Mouse (Mus musculus): ENCODE measurements around the gene Cpne4. TPM values are rescaled to one million over a fixed set of nuclear protein-coding genes. Genes with fewer than 3 reads are reported as not detected.

The Cpne4 gene
- polyA plus RNA-seq, 1 experiment from 2014 or later: 14.2 TPM

GRCm38 (mm10) chr9:104998225-104998624 is 451.1 kb downstream of the Cpne4 start:
- Histone ChIP-seq H3K27me3 (no peaks in the 10 kb centered on the region), H3K9ac (no peak overlapping the region), H3K27ac (replicated peaks) (no peak overlapping the region), H3K4me3 (no peak overlapping the region), H3K4me1 (replicated peaks) (no peaks in the 10 kb centered on the region), H3K4me2 (no peak overlapping the region), H3K9me3 (no peaks in the 10 kb centered on the region), H3K36me3 (no peaks in the 10 kb centered on the region)
- ATAC-seq (ENCODE audit: low read depth): no peak
- 73% methylated on average over 1 of the region's 1 CpGs for WGBS

GRCm38 (mm10) chr9:105010721-105011120 is 463.6 kb downstream of the Cpne4 start:
- H3K9ac ChIP-seq: no peak overlapping the region
- no peaks in the 10 kb centered on the region for H3K36me3 ChIP-seq
- no peak for ATAC-seq (ENCODE audit: low read depth)
- H3K27me3 ChIP-seq: no peaks in the 10 kb centered on the region
- H3K27ac ChIP-seq (replicated peaks): no peak overlapping the region
- H3K4me1 ChIP-seq (replicated peaks): no peaks in the 10 kb centered on the region
- no peaks in the 10 kb centered on the region for H3K9me3 ChIP-seq
- H3K4me3 ChIP-seq: no peak overlapping the region
- H3K4me2 ChIP-seq: no peak overlapping the region
- WGBS: 35% methylated on average over 2 of the region's 2 CpGs

- no peaks in the 10 kb centered on the region for H3K27me3 ChIP-seq
- no peak for ATAC-seq (ENCODE audit: low read depth)
- H3K36me3 ChIP-seq: no peaks in the 10 kb centered on the region
- no peak overlapping the region for H3K4me3 ChIP-seq
- H3K9me3 ChIP-seq: no peaks in the 10 kb centered on the region
- H3K27ac ChIP-seq (replicated peaks): no peak overlapping the region
- no peaks in the 10 kb centered on the region for H3K4me1 ChIP-seq (replicated peaks)
- 93% methylated on average over 7 of the region's 7 CpGs for WGBS
- H3K4me2 ChIP-seq: no peak overlapping the region
- no peak overlapping the region for H3K9ac ChIP-seq
Measured at GRCm38 (mm10) chr9:105018186-105018585, 471.1 kb downstream of the Cpne4 start.

GRCm38 (mm10) chr9:105028311-105028710 is 481.2 kb downstream of the Cpne4 start:
- H3K9ac ChIP-seq: no peak overlapping the region
- H3K9me3 ChIP-seq: no peaks in the 10 kb centered on the region
- no peaks in the 10 kb centered on the region for H3K4me1 ChIP-seq (replicated peaks)
- ATAC-seq (ENCODE audit: low read depth): no peak
- WGBS: 79% methylated on average over 3 of the region's 3 CpGs
- no peaks in the 10 kb centered on the region for H3K27me3 ChIP-seq
- no peaks in the 10 kb centered on the region for H3K36me3 ChIP-seq
- H3K4me2 ChIP-seq: no peak overlapping the region
- no peak overlapping the region for H3K27ac ChIP-seq (replicated peaks)
- H3K4me3 ChIP-seq: no peak overlapping the region

- Histone ChIP-seq H3K36me3 (no peaks in the 10 kb centered on the region), H3K27ac (replicated peaks) (no peak overlapping the region), H3K4me3 (no peak overlapping the region), H3K4me2 (no peak overlapping the region), H3K4me1 (replicated peaks) (no peaks in the 10 kb centered on the region), H3K9ac (no peak overlapping the region), H3K27me3 (no peaks in the 10 kb centered on the region), H3K9me3 (no peaks in the 10 kb centered on the region)
- WGBS: 72% methylated on average over 9 of the region's 9 CpGs
- no peak for ATAC-seq (ENCODE audit: low read depth)
Measured at GRCm38 (mm10) chr9:105032572-105032971, 485.5 kb downstream of the Cpne4 start.

GRCm38 (mm10) chr9:105033641-105034040 is 486.6 kb downstream of the Cpne4 start:
- no peaks in the 10 kb centered on the region for H3K4me1 ChIP-seq (replicated peaks)
- H3K27ac ChIP-seq (replicated peaks): no peak overlapping the region
- H3K9ac ChIP-seq: no peak overlapping the region
- H3K4me3 ChIP-seq: no peak overlapping the region
- WGBS: 84% methylated on average over 7 of the region's 7 CpGs
- no peaks in the 10 kb centered on the region for H3K9me3 ChIP-seq
- no peaks in the 10 kb centered on the region for H3K27me3 ChIP-seq
- H3K4me2 ChIP-seq: no peak overlapping the region
- no peak for ATAC-seq (ENCODE audit: low read depth)
- H3K36me3 ChIP-seq: no peaks in the 10 kb centered on the region

GRCm38 (mm10) chr9:105037847-105038246 is 490.8 kb downstream of the Cpne4 start:
- no peak overlapping the region for H3K9ac ChIP-seq
- H3K27ac ChIP-seq (replicated peaks): no peak overlapping the region
- no peak overlapping the region for H3K4me3 ChIP-seq
- WGBS: 81% methylated on average over 3 of the region's 3 CpGs
- H3K4me2 ChIP-seq: no peak overlapping the region
- no peaks in the 10 kb centered on the region for H3K4me1 ChIP-seq (replicated peaks)
- H3K36me3 ChIP-seq: no peaks in the 10 kb centered on the region
- no peaks in the 10 kb centered on the region for H3K27me3 ChIP-seq
- no peaks in the 10 kb centered on the region for H3K9me3 ChIP-seq
- no peak for ATAC-seq (ENCODE audit: low read depth)

- no peak for ATAC-seq (ENCODE audit: low read depth)
- Histone ChIP-seq H3K27me3 (no peaks in the 10 kb centered on the region), H3K9me3 (no peaks in the 10 kb centered on the region), H3K4me3 (no peak overlapping the region), H3K36me3 (no peaks in the 10 kb centered on the region), H3K4me1 (replicated peaks) (peaks cover 12% of the 10 kb centered on the region), H3K27ac (replicated peaks) (no peak overlapping the region), H3K9ac (no peak overlapping the region), H3K4me2 (no peak overlapping the region)
- 74% methylated on average over 7 of the region's 7 CpGs for WGBS
Measured at GRCm38 (mm10) chr9:105046014-105046413, 498.9 kb downstream of the Cpne4 start.

GRCm38 (mm10) chr9:105048351-105048750 is 501.3 kb downstream of the Cpne4 start:
- peak overlapping the region; percentile 59 for H3K27ac ChIP-seq (replicated peaks)
- ATAC-seq (ENCODE audit: low read depth): peak; percentile 50
- H3K4me3 ChIP-seq: no peak overlapping the region
- no peak overlapping the region for H3K9ac ChIP-seq
- no peak overlapping the region for H3K4me2 ChIP-seq
- WGBS: 38% methylated on average over 10 of the region's 10 CpGs
- peaks cover 12% of the 10 kb centered on the region for H3K4me1 ChIP-seq (replicated peaks)
- no peaks in the 10 kb centered on the region for H3K36me3 ChIP-seq
- no peaks in the 10 kb centered on the region for H3K9me3 ChIP-seq
- H3K27me3 ChIP-seq: no peaks in the 10 kb centered on the region

GRCm38 (mm10) chr9:105049636-105050035 is 502.6 kb downstream of the Cpne4 start:
- H3K4me3 ChIP-seq: no peak overlapping the region
- peaks cover 23% of the 10 kb centered on the region for H3K4me1 ChIP-seq (replicated peaks)
- no peaks in the 10 kb centered on the region for H3K9me3 ChIP-seq
- no peak overlapping the region for H3K27ac ChIP-seq (replicated peaks)
- H3K36me3 ChIP-seq: no peaks in the 10 kb centered on the region
- no peak overlapping the region for H3K4me2 ChIP-seq
- ATAC-seq (ENCODE audit: low read depth): no peak
- H3K9ac ChIP-seq: no peak overlapping the region
- 60% methylated on average over 2 of the region's 2 CpGs for WGBS
- no peaks in the 10 kb centered on the region for H3K27me3 ChIP-seq

- no peak overlapping the region for H3K4me2 ChIP-seq
- H3K36me3 ChIP-seq: 0 out of 2 replicates have a peak, but pooled peaks cover 3% of the 10 kb centered on the region
- no peak overlapping the region for H3K9ac ChIP-seq
- no peak overlapping the region for H3K27ac ChIP-seq (replicated peaks)
- WGBS: 61% methylated on average over 2 of the region's 2 CpGs
- ATAC-seq (ENCODE audit: low read depth): no peak
- H3K4me3 ChIP-seq: no peak overlapping the region
- peaks cover 27% of the 10 kb centered on the region for H3K4me1 ChIP-seq (replicated peaks)
- H3K9me3 ChIP-seq: no peaks in the 10 kb centered on the region
- no peaks in the 10 kb centered on the region for H3K27me3 ChIP-seq
Measured at GRCm38 (mm10) chr9:105050257-105050656, 503.2 kb downstream of the Cpne4 start.

GRCm38 (mm10) chr9:105053147-105053557 is 506.1 kb downstream of the Cpne4 start, which contains the start of gene Mrpl3:
Gene Mrpl3 (plus strand): TSS chr9:105053239.
- Histone ChIP-seq H3K27ac (replicated peaks) (peak within 1 kb of the TSS; percentile 76), H3K4me1 (replicated peaks) (peaks cover 25% of the 10 kb centered on the region), H3K9me3 (no peaks in the 10 kb centered on the region), H3K9ac (peak within 1 kb of the TSS; percentile 96), H3K4me3 (peak within 1 kb of the TSS; percentile 100), H3K27me3 (no peaks in the 10 kb centered on the region), H3K4me2 (peak within 1 kb of the TSS; percentile 88), H3K36me3 (peaks cover 31% of the 10 kb centered on the region)
- ATAC-seq (ENCODE audit: low read depth): peak; percentile 76
- WGBS: under 1% methylated on average over 31 of the region's 31 CpGs

- no peak for ATAC-seq (ENCODE audit: low read depth)
- Histone ChIP-seq H3K36me3 (peaks cover 38% of the 10 kb centered on the region), H3K4me1 (replicated peaks) (peaks cover 18% of the 10 kb centered on the region), H3K9ac (peak overlapping the region; percentile 96), H3K9me3 (no peaks in the 10 kb centered on the region), H3K27me3 (no peaks in the 10 kb centered on the region), H3K4me3 (peak overlapping the region; percentile 100), H3K27ac (replicated peaks) (no peak overlapping the region), H3K4me2 (peak overlapping the region; percentile 88)
- WGBS: 54% methylated on average over 4 of the region's 4 CpGs
Measured at GRCm38 (mm10) chr9:105053812-105054211, 506.7 kb downstream of the Cpne4 start.

All from neural tube, embryonic 13.5 days (tissue).